Mouse (Mus musculus) cerebral cortex, adult 2 months (tissue): ENCODE measurements around the gene Macf1.

Experiments
- WGBS: fragments of 180-500 bp; shearing (Covaris S2); methylation state at CpG from one replicate; pipeline ENCODE4 v1.1.7; 2018; 5-methylcytosine and 5-hydroxymethylcytosine counted together

The Macf1 gene

GRCm38 (mm10) chr4:123427900-123428684 is 256.1 kb downstream of the Macf1 start:
- 49% methylated on average over 5 of the region's 5 CpGs for WGBS

- 56% methylated on average over 9 of the region's 9 CpGs for WGBS
These were observed 256.8 kb downstream of the Macf1 start for GRCm38 (mm10) chr4:123427271-123427899.

- WGBS, result 72% methylated on average over 10 of the region's 10 CpGs
These were observed 257.6 kb downstream of the Macf1 start for GRCm38 (mm10) chr4:123426429-123427080.

GRCm38 (mm10) chr4:123425672-123426272 is 258.4 kb downstream of the Macf1 start:
- WGBS, result 58% methylated on average over 1 of the region's 1 CpGs

GRCm38 (mm10) chr4:123424050-123424449 is 260.1 kb downstream of the Macf1 start:
- 74% methylated on average over 2 of the region's 2 CpGs for WGBS

GRCm38 (mm10) chr4:123422828-123423227 is 261.3 kb downstream of the Macf1 start:
- WGBS, result 38% methylated on average over 6 of the region's 6 CpGs

GRCm38 (mm10) chr4:123418032-123418431 is 266.1 kb downstream of the Macf1 start:
- WGBS, result 95% methylated on average over 3 of the region's 3 CpGs

- 75% methylated on average over 1 of the region's 3 CpGs for WGBS
These were observed 266.7 kb downstream of the Macf1 start for GRCm38 (mm10) chr4:123417478-123417877.

- WGBS, result 83% methylated on average over 2 of the region's 2 CpGs
These were observed 267.3 kb downstream of the Macf1 start for GRCm38 (mm10) chr4:123416829-123417228.

- 85% methylated on average over 1 of the region's 1 CpGs for WGBS
These were observed 268.6 kb downstream of the Macf1 start for GRCm38 (mm10) chr4:123415566-123415965.

GRCm38 (mm10) chr4:123413876-123414275 is 270.3 kb downstream of the Macf1 start:
- WGBS, result 39% methylated on average over 2 of the region's 2 CpGs

GRCm38 (mm10) chr4:123412981-123413380 is 271.2 kb downstream of the Macf1 start:
- WGBS, result 43% methylated on average over 2 of the region's 2 CpGs

GRCm38 (mm10) chr4:123412528-123412878 is 271.7 kb downstream of the Macf1 start:
- 20% methylated on average over 6 of the region's 6 CpGs for WGBS

- under 1% methylated on average over 66 of the region's 69 CpGs for WGBS
These were observed 272.2 kb downstream of the Macf1 start for GRCm38 (mm10) chr4:123411732-123412527.

- 8% methylated on average over 36 of the region's 36 CpGs for WGBS
These were observed 273.0 kb downstream of the Macf1 start for GRCm38 (mm10) chr4:123411006-123411731.

- WGBS, result 21% methylated on average over 1 of the region's 1 CpGs
These were observed 274.4 kb downstream of the Macf1 start for GRCm38 (mm10) chr4:123409752-123410151.

GRCm38 (mm10) chr4:123409034-123409692 is 275.0 kb downstream of the Macf1 start:
- 70% methylated on average over 3 of the region's 3 CpGs for WGBS

- WGBS, result 40% methylated on average over 6 of the region's 6 CpGs
These were observed 276.4 kb downstream of the Macf1 start for GRCm38 (mm10) chr4:123407792-123408191.

GRCm38 (mm10) chr4:123404056-123404455 is 280.1 kb downstream of the Macf1 start:
- 8% methylated on average over 1 of the region's 1 CpGs for WGBS

- 88% methylated on average over 1 of the region's 1 CpGs for WGBS
These were observed 281.9 kb downstream of the Macf1 start for GRCm38 (mm10) chr4:123402244-123402643.
